Mouse (Mus musculus): ENCODE results near the gene Acp2. TPM values are rescaled to one million over a fixed set of nuclear protein-coding genes. Genes with fewer than 3 reads are reported as not detected.

Acp2 gene
- polyA plus RNA-seq (2014; fragmentation: Illumina TruSeq; extraction: RNeasy Lipid Tissue Mini Kit (QIAGEN cat#74804); ENCODE audit: insufficient read depth, low read depth, low replicate concordance) = 13.0 TPM

DNA sequence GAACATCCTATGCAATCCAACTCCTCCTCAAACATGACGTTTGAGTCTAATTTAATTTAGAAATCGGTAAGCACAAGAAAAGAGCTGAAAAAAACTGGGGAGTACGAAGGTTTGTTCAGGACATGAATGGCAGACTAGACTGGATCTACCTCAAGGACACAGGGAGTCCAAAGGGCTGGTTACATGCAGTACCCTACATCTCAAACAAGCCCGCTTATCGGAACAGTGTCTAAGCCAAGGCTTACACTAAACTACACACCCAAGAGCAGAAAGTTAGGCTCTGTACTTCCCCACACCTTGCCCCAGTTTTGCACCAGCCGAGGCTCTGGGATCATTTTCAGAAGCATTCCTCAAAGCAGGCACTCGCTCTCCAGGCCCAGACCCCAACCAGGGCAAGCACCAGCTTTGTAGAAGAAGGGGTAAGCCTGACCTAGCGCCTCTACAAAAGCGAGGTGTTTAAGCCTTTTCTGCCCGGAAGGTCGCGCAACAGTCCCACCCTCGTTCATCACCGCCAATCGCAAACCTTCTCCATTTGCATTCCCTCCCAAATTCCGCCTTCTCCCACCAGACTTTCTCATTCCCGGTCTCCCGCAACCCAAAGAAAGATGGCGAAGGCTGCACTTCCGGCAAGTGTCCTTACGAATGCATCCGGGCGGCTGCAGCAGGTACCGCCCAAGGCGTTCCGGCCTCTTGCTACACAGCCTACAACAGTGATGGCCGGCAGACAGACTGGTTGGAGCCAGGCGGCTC is at the start of gene Acp2, which contains the start of gene Nr1h3:
Gene Acp2, plus strand, starts transcription at position 664 of the 750 bp plus-strand sequence.
Gene Nr1h3, minus strand, starts transcription at position 613 of the 750 bp plus-strand sequence.

DNA sequence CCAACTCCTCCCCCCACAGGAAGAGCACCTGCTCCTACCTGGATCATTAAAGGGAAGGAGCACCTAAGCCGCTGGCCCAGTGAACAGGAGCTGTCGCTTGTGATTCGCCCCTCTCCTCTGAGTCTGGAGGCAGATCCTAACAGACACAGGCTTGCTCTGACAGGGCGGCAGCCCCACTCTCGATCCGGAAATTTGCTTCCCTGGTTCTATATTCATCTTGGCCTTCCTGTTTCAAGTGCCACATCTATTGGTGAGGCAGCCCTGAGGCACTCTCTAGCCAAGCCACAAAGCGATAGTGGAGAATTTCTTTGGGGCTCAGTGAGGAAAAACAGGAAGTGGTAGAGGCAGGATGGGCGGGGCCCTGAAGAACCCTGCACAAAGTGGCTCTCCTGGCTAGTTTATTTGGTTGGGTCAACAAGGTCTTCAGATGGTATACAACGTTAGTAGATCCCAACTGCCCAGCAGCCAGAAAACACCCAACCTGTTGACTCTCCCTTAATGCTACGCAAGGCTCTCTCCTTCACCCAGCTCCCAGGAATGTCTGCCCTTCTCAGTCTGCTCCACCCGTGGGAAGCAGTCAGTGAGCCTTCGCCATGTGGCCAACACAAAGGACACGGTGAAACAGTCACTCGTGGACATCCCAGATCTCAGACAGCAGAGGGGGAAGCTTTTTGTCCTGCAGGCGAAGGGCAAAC is 18.8 kb upstream of the Acp2 start, which contains the start of gene Madd:
Gene Madd, minus strand, starts transcription at position 127 of the 695 bp plus-strand sequence.

DNA sequence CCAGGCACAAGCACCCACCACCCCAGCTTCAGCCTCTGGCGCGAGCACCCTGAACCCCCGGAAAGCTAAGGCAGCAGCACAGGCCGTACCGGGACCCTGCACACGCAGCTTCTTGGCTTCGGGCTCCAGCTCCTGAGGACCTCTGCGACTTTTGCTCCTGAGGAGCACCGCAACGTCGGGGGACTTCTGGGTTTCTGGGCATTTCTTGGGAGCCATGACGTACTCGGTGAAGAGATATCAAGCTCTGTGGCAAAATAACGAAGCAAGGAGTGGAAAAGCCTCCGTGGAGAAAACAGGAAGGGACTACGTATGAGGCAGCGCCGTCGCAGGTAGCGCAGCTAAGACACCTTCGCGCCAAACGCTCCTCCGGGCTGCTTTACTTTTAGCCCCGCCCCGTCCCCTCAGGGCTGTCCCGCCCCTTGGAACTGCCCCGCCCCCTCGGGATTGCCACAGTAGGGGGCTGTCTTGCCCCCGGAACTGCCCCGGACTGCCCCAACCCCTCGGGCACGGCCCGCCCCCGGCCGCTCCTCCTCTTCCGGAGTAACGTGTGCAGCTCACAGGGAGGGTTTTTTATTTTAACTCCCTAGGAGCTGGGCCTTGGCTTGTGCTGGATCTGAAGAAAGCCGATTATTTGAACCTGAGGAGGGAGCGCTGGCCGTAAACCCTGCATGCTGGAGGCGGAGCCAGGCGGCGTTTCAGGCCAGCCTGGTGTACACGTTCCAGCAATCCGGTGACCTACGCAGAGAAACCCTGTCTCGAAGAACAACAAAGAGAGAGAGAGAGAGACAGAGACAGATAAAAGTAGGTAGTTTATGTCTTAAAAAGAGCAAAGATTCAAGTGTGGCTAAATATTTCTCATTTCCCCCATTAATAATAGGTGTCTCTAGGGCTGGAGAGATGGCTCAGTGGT is 34.2 kb downstream of the Acp2 start, which contains the start of gene Ddb2:
Gene Ddb2, minus strand, starts transcription at position 382 of the 910 bp plus-strand sequence.

DNA sequence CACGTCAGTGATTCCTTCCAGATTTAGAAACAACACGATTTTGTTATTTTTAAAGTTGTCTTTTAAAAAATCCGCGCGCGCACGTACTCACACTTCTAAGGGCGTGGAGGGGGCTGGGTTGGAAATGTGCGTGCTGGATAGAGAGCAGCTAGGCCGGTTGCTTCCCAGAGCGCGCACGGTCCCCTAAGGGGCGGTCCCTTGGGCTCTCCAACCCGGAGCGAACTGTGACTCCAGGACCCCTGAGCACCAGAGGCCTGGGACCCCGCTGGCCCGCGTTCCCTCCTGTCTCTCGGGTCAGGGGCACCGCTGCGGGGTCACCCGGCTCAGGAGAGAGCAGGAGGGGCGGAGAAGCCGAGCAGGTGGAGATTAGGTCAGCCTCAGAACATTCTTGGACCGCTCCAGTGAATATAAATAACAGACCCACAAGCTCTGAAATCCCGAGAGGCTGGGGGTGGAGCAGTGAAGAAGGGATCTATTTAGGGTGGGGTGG is 53.0 kb downstream of the Acp2 start, which contains the start of gene Pacsin3:
Gene Pacsin3, plus strand, starts transcription at position 294 of the 490 bp plus-strand sequence.

Other genes with a start within 250 kb of the Acp2 start
- 1.7 TPM for gene Rapsn, start 167.3 kb upstream of the Acp2 start, polyA plus RNA-seq (2014; fragmentation: Illumina TruSeq; extraction: RNeasy Lipid Tissue Mini Kit (QIAGEN cat#74804); ENCODE audit: insufficient read depth, low read depth, low replicate concordance)
- gene Psmc3, start 148.9 kb upstream of the Acp2 start, polyA plus RNA-seq (2014; fragmentation: Illumina TruSeq; extraction: RNeasy Lipid Tissue Mini Kit (QIAGEN cat#74804); ENCODE audit: insufficient read depth, low read depth, low replicate concordance) = 141 TPM
- 22.6 TPM for gene Slc39a13, start 132.5 kb upstream of the Acp2 start, polyA plus RNA-seq (2014; fragmentation: Illumina TruSeq; extraction: RNeasy Lipid Tissue Mini Kit (QIAGEN cat#74804); ENCODE audit: insufficient read depth, low read depth, low replicate concordance)
- 29.8 TPM for gene Spi1, start 120.5 kb upstream of the Acp2 start, polyA plus RNA-seq (2014; fragmentation: Illumina TruSeq; extraction: RNeasy Lipid Tissue Mini Kit (QIAGEN cat#74804); ENCODE audit: insufficient read depth, low read depth, low replicate concordance)
- 3.7 TPM for gene Mybpc3, start 84.7 kb upstream of the Acp2 start, polyA plus RNA-seq (2014; fragmentation: Illumina TruSeq; extraction: RNeasy Lipid Tissue Mini Kit (QIAGEN cat#74804); ENCODE audit: insufficient read depth, low read depth, low replicate concordance)
- gene Madd, start 19.0 kb upstream of the Acp2 start, polyA plus RNA-seq (2014; fragmentation: Illumina TruSeq; extraction: RNeasy Lipid Tissue Mini Kit (QIAGEN cat#74804); ENCODE audit: insufficient read depth, low read depth, low replicate concordance) = 15.5 TPM
- gene Nr1h3, start 51 bp upstream of the Acp2 start, polyA plus RNA-seq (2014; fragmentation: Illumina TruSeq; extraction: RNeasy Lipid Tissue Mini Kit (QIAGEN cat#74804); ENCODE audit: insufficient read depth, low read depth, low replicate concordance) = 51.4 TPM
- gene Ddb2, start 34.1 kb downstream of the Acp2 start, polyA plus RNA-seq (2014; fragmentation: Illumina TruSeq; extraction: RNeasy Lipid Tissue Mini Kit (QIAGEN cat#74804); ENCODE audit: insufficient read depth, low read depth, low replicate concordance) = 9.9 TPM
- gene Pacsin3, start 53.1 kb downstream of the Acp2 start, polyA plus RNA-seq (2014; fragmentation: Illumina TruSeq; extraction: RNeasy Lipid Tissue Mini Kit (QIAGEN cat#74804); ENCODE audit: insufficient read depth, low read depth, low replicate concordance) = 22.2 TPM
- 38.3 TPM for gene Arfgap2, start 62.1 kb downstream of the Acp2 start, polyA plus RNA-seq (2014; fragmentation: Illumina TruSeq; extraction: RNeasy Lipid Tissue Mini Kit (QIAGEN cat#74804); ENCODE audit: insufficient read depth, low read depth, low replicate concordance)
- 26.7 TPM for gene 1110051M20Rik, start 241.8 kb downstream of the Acp2 start, polyA plus RNA-seq (2014; fragmentation: Illumina TruSeq; extraction: RNeasy Lipid Tissue Mini Kit (QIAGEN cat#74804); ENCODE audit: insufficient read depth, low read depth, low replicate concordance)